Mouse (Mus musculus) common myeloid progenitor, adult 5-6 weeks (primary cell): ENCODE results near the gene Fbxl17. TPM values are rescaled to one million over a fixed set of nuclear protein-coding genes. Genes with fewer than 3 reads are reported as not detected.
A peak's percentile ranks its signal among the peaks of the same experiment; 100 is the strongest.

Experiments used
- ATAC-seq: replicated peaks from 2 replicates; pipeline ENCODE4 v1.8.0; 2016; ENCODE audit warnings: low read depth, mild to moderate bottlenecking, moderate TSS enrichment, inconsistent platforms; ENCODE audit not compliant: poor library complexity, severe bottlenecking
- total RNA-seq: library from RNA; stranded (forward); fragments of 200-1000, 187-1606 nt; gene quantifications from 2 replicates; pipeline ENCODE4 v1.2.3, GENCODE M21; 2017

Gene Fbxl17
- total RNA-seq, 1 experiment from 2014 or later, result 11.5 TPM

DNA sequence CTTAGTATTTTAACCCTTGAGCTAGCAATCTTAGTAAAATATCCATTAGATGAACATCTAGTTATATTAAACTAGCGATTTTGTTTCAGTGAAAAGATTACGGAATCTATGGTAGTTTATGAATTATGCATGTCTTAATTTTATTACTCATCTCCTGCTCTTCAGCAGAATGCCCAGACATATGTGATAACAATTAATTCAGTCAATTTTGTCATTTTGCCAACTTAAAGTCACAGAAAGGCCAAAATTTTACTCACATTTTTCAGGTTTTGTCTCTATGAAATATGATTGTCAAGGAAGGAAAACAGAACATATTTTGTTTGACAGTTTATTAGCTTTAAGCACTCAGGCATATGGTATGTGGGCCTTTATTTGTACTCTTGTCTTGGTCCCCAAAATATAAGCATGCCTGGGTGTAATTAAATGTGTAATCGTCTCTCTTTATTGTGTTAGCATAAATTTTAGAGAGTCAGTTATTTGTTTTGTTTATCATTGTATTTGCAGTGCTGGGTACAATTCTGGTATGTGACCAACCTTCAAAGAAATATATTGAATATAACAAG, 482.1 kb downstream of the Fbxl17 start:
- no peak for ATAC-seq

- ATAC-seq, result no peak
These were observed 487.3 kb downstream of the Fbxl17 start for GRCm38 (mm10) chr17:63012571-63012923.

GRCm38 (mm10) chr17:63011893-63012570, 487.8 kb downstream of the Fbxl17 start:
- peak; percentile 99 for ATAC-seq

DNA sequence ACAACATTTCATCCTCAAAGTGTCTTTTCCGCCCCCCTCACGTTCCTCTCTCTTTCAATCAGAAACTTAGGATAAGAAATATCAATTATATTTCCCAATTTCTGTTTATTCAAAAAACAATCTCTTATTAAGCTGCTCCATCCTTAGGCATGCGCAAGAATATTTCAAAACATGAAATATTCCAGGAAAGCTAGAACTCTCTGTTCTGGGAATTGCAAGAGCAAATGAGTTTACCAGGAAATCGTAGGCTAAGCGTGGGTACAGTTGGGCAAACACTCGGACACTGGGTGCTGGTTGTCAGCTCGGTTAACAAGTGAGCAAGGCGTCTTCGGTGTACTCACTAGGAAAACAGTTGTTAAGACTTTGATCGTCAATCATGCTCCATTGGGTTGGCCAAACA, 489.0 kb downstream of the Fbxl17 start:
- no peak for ATAC-seq

DNA sequence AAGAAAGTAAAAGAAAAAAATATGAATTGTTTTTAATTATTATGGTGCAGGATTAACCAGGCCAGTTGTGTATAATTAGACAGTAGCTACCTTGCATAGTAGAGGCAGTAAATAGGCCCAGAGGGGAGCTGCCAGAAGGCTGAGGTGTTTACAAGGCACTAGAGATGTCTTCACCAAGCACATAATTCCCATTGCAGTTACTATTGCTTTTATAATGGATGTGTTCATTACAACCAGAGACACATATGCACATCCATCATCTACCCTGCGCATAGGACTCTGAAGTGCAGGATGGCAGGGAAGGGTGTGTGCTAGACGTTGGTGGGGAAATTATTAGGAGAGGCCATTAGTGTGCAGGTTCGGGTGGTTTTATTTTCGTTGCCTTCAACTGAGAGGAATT, 491.0 kb downstream of the Fbxl17 start:
- ATAC-seq, result no peak

- no peak for ATAC-seq
These were observed 491.5 kb downstream of the Fbxl17 start for GRCm38 (mm10) chr17:63008277-63008676.

DNA sequence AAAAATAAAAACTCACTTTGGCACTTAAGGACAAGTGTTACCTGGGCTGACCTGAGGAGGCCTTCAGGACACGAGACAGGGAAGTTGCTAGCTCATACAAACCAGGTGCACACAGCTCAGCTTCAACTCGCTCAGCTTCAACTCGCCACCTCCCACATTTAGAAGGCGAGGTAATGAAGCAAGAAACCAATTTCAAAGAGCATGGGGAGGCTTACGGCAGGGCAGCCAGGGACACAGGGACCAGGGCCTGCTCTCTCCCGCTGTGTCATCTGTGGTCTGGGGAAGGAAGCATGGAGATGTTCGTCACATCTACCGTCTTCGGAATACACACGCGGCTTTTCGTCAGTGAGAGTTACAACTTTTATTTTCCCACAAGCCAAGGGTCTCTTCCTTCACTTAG, 491.9 kb downstream of the Fbxl17 start:
- no peak for ATAC-seq
